Mouse (Mus musculus) MEL (cell line): ENCODE measurements around the gene Fut2.

ENCODE experiments used
- CTCF ChIP-seq, 3 experiments: IDR thresholded peaks in 2 of 3; conservative IDR thresholded peaks in 1 of 3; 2 replicates each; pipeline ENCODE4 v1.5.1; 2011 to 2012; ENCODE audit warnings: low read length in 3 of 3, low read depth in 2 of 3, mild to moderate bottlenecking in 2 of 3, improper control_type of control experiment in 1 of 3, inconsistent platforms in 1 of 3, mixed read lengths in 1 of 3, moderate library complexity in 1 of 3; ENCODE audit not compliant: control insufficient read depth in 1 of 3, insufficient read depth in 1 of 3, poor library complexity in 1 of 3, severe bottlenecking in 1 of 3
- GATA1 ChIP-seq: IDR thresholded peaks from 2 replicates; pipeline ENCODE4 v1.6.1; 2011; ENCODE audit warnings: low read depth, low read length, improper control_type of control experiment
- MXI1 ChIP-seq: IDR thresholded peaks from 2 replicates; pipeline ENCODE4 v1.6.1; 2011; ENCODE audit warnings: mild to moderate bottlenecking, low read depth, low read length, improper control_type of control experiment
- MYC ChIP-seq: IDR thresholded peaks from 2 replicates; pipeline ENCODE4 v1.6.1; 2011; ENCODE audit warnings: low read depth, mild to moderate bottlenecking, low read length, improper control_type of control experiment, moderate library complexity
- POLR2A ChIP-seq, 2 experiments: IDR thresholded peaks; 2 replicates each; pipeline ENCODE4 v1.6.1; 2011 to 2012; ENCODE audit warnings: low read length in 2 of 2, mild to moderate bottlenecking in 2 of 2, control low read depth in 1 of 2, improper control_type of control experiment in 1 of 2, low read depth in 1 of 2, moderate library complexity in 1 of 2; ENCODE audit not compliant: control insufficient read depth in 1 of 2, insufficient read depth in 1 of 2, poor library complexity in 1 of 2
- POLR2AphosphoS2 ChIP-seq: IDR thresholded peaks from 2 replicates; pipeline ENCODE4 v1.6.1; 2011; ENCODE audit warnings: low read length, improper control_type of control experiment
- POLR2AphosphoS5 ChIP-seq: IDR thresholded peaks from 2 replicates; pipeline ENCODE4 v1.6.1; 2012; ENCODE audit warnings: low read depth, borderline replicate concordance, mild to moderate bottlenecking, inconsistent platforms, low read length, moderate library complexity, mixed read lengths
- TAL1 ChIP-seq: IDR thresholded peaks from 2 replicates; pipeline ENCODE4 v1.6.1; 2012; ENCODE audit warnings: mild to moderate bottlenecking, inconsistent platforms, low read length, moderate library complexity, mixed read lengths
- ZC3H11A ChIP-seq: IDR thresholded peaks from 2 replicates; pipeline ENCODE4 v1.6.1; 2012; ENCODE audit warnings: low read depth, mild to moderate bottlenecking, inconsistent platforms, low read length, improper control_type of control experiment

DNA sequence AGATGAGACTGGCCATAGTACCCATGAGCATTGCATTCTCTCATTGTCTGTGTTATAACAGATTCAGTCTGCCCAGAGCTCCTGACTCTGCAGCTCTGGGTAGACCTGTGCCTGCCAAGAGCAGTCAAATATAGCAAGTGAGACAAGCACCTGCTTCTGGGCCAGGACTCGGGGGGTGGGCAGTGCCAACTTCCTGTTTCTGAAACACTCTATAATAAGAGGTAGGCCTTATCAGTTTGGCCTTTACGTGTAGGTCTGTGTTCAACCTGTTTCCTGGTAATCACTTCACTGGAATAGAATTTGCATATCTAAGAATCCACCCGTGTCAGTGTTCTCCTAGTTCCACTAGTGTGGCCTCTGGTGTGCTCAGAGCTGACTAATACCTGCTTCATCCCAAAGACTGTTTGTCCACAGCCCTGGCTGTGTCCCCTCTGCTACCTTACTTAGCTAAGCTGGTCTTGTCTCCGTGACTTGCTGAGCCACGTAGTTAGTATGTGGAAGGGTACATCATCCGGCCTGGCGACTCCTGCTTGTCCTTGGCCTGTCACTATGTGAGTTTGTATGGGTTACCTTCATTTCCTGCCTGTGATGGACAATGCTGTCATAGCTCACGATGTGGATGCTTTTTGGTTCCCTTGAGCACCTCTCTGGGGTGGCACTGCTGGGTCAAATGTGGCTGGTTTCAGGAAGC lies 15.0 kb upstream of the Fut2 start:
- TF ChIP-seq MXI1 (peak; percentile 39; the same call in 1 of the 2 replicates), POLR2A (IDR thresholded peaks at IDR 0.05; ENCODE audit: control insufficient read depth in 1 of 2, insufficient read depth in 1 of 2, low read depth in 1 of 2, low read length in 2 of 2, poor library complexity in 1 of 2) (no peak), TAL1 (peak; percentile 31; the same call in 1 of the 2 replicates), CTCF (IDR thresholded peaks at IDR 0.05 in 2 of 3, conservative IDR thresholded peaks at IDR 0.05 in 1 of 3; ENCODE audit: control insufficient read depth in 1 of 3, insufficient read depth in 1 of 3, low read depth in 2 of 3, low read length in 3 of 3, poor library complexity in 1 of 3, severe bottlenecking in 1 of 3) (no peak), GATA1 (peak; percentile 78), POLR2AphosphoS5 (no peak), POLR2AphosphoS2 (no peak), ZC3H11A (no peak), MYC (peak; percentile 71; the same call in 1 of the 2 replicates)
